Mouse (Mus musculus) MEL (cell line): ENCODE results near the gene Nfe2.

Experiments
- CTCF ChIP-seq, 3 experiments: IDR thresholded peaks in 2 of 3; conservative IDR thresholded peaks in 1 of 3; 2 replicates each; pipeline ENCODE4 v1.5.1; 2011 to 2012; ENCODE audit warnings: low read length in 3 of 3, low read depth in 2 of 3, mild to moderate bottlenecking in 2 of 3, improper control_type of control experiment in 1 of 3, inconsistent platforms in 1 of 3, mixed read lengths in 1 of 3, moderate library complexity in 1 of 3; ENCODE audit not compliant: control insufficient read depth in 1 of 3, insufficient read depth in 1 of 3, poor library complexity in 1 of 3, severe bottlenecking in 1 of 3
- MYC ChIP-seq: IDR thresholded peaks from 2 replicates; pipeline ENCODE4 v1.6.1; 2011; ENCODE audit warnings: low read depth, mild to moderate bottlenecking, low read length, improper control_type of control experiment, moderate library complexity
- POLR2A ChIP-seq, 2 experiments: IDR thresholded peaks; 2 replicates each; pipeline ENCODE4 v1.6.1; 2011 to 2012; ENCODE audit warnings: low read length in 2 of 2, mild to moderate bottlenecking in 2 of 2, control low read depth in 1 of 2, improper control_type of control experiment in 1 of 2, low read depth in 1 of 2, moderate library complexity in 1 of 2; ENCODE audit not compliant: control insufficient read depth in 1 of 2, insufficient read depth in 1 of 2, poor library complexity in 1 of 2
- RCOR1 ChIP-seq: IDR thresholded peaks from 2 replicates; pipeline ENCODE4 v1.6.1; 2012; ENCODE audit warnings: low read depth, mild to moderate bottlenecking, inconsistent platforms, low read length, improper control_type of control experiment
- TBP ChIP-seq: IDR thresholded peaks from 2 replicates; pipeline ENCODE4 v1.8.0; 2011; ENCODE audit warnings: low read depth, low read length, improper control_type of control experiment
- ZKSCAN1 ChIP-seq: IDR thresholded peaks from 2 replicates; pipeline ENCODE4 v1.6.1; 2012; ENCODE audit warnings: low read depth, mild to moderate bottlenecking, inconsistent platforms, low read length, improper control_type of control experiment, moderate library complexity

DNA sequence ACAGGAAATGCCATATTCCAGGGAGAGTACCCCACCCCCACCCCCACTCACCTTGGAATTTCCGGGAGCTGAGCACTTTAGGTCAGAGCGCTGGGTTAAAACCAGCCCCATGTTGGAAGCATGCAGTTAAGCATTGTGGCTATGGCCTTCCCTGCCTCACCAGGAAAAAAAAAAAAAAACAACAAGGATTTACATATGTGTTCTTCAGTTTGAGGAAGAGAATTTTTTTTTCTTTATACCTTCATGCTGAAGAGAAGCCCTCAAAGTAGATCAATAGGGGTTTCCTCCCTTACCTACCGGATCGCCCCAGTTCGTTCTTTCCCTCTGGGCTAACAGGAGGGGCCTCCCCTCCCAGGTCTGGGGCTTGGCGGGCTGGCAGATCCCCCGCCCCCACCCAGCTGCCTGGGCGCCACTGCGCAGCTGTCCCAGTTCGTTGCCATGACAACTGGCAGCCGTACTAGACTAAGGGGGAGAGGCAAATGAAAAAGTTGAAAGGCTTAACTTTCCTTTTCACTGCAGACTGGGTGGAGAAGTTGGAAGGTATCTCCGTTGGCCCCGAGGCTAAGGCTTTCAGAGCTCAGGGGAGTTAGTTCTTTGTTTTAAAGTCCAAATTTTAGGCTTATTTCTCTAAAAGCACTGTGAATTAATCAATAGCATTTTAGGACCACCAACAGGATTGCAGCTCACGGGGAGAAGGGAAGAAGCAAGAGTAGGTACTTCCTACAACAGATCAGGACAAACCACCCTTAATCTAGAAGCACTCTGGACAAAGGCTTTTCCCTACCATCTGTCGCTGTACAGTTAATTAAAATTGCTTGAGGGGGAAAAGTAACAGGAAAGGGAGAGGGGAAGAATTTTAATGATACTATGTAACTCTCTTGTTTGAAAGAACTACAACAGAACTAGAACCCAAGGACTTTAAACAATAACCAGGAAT lies 43.0 kb downstream of the Nfe2 start:
- no peak for TF ChIP-seq TBP
- no peak for TF ChIP-seq POLR2A (IDR thresholded peaks at IDR 0.05; ENCODE audit: control insufficient read depth in 1 of 2, insufficient read depth in 1 of 2, low read depth in 1 of 2, low read length in 2 of 2, poor library complexity in 1 of 2)
- TF ChIP-seq MYC: no peak
- no peak for TF ChIP-seq RCOR1
- TF ChIP-seq CTCF (IDR thresholded peaks at IDR 0.05 in 2 of 3, conservative IDR thresholded peaks at IDR 0.05 in 1 of 3; ENCODE audit: control insufficient read depth in 1 of 3, insufficient read depth in 1 of 3, low read depth in 2 of 3, low read length in 3 of 3, poor library complexity in 1 of 3, severe bottlenecking in 1 of 3): no peak
- no peak for TF ChIP-seq ZKSCAN1
